Mouse (Mus musculus): ENCODE measurements around the gene Ccdc186. TPM values are rescaled to one million over a fixed set of nuclear protein-coding genes. Genes with fewer than 3 reads are reported as not detected.

Ccdc186 gene
- 27.0 and 28.8 TPM in 2 replicates for polyA plus RNA-seq (2016; fragmentation: Nextera tagmentation; extraction: Ambion mirVana)

GRCm38 (mm10) chr19:56821798-56822447 lies at the start of gene Ccdc186:
Gene Ccdc186, minus strand, starts transcription at chr19:56822190.
- Histone ChIP-seq H3K9me3 (no peaks in the 10 kb centered on the region), H3K4me3 (peak within 1 kb of the TSS; percentile 74), H3K4me1 (peaks cover 25% of the 10 kb centered on the region), H3K27ac (replicated peaks) (peak within 1 kb of the TSS; percentile 85), H3K9ac (replicated peaks) (peak within 1 kb of the TSS; percentile 91), H3K4me2 (replicated peaks) (peak within 1 kb of the TSS; percentile 80), H3K36me3 (no peaks in the 10 kb centered on the region), H3K27me3 (peaks cover 17% of the 10 kb centered on the region)
- WGBS, result under 1% methylated on average over 78 of the region's 79 CpGs
- peak; percentile 97 for ATAC-seq (ENCODE audit: low FRiP score, low read depth)

GRCm38 (mm10) chr19:56867701-56868100 lies 45.7 kb upstream of the Ccdc186 start:
- Histone ChIP-seq H3K9me3 (no peaks in the 10 kb centered on the region), H3K9ac (replicated peaks) (no peak overlapping the region), H3K4me2 (replicated peaks) (no peak overlapping the region), H3K4me3 (no peak overlapping the region), H3K4me1 (no peaks in the 10 kb centered on the region), H3K27ac (replicated peaks) (no peak overlapping the region), H3K36me3 (no peaks in the 10 kb centered on the region), H3K27me3 (peaks cover 22% of the 10 kb centered on the region)
- ATAC-seq (ENCODE audit: low FRiP score, low read depth), result no peak
- WGBS, result 79% methylated on average over 4 of the region's 4 CpGs

GRCm38 (mm10) chr19:56856455-56856854 lies 34.5 kb upstream of the Ccdc186 start:
- no peak overlapping the region for H3K9ac ChIP-seq (replicated peaks)
- no peaks in the 10 kb centered on the region for H3K27me3 ChIP-seq
- H3K36me3 ChIP-seq, result no peaks in the 10 kb centered on the region
- H3K4me1 ChIP-seq, result no peaks in the 10 kb centered on the region
- WGBS, result 58% methylated on average over 5 of the region's 5 CpGs
- H3K4me3 ChIP-seq, result no peak overlapping the region
- ATAC-seq (ENCODE audit: low FRiP score, low read depth), result no peak
- H3K9me3 ChIP-seq, result no peaks in the 10 kb centered on the region
- H3K4me2 ChIP-seq (replicated peaks), result no peak overlapping the region
- H3K27ac ChIP-seq (replicated peaks), result no peak overlapping the region

GRCm38 (mm10) chr19:56852590-56852989 lies 30.6 kb upstream of the Ccdc186 start:
- H3K9me3 ChIP-seq, result no peaks in the 10 kb centered on the region

GRCm38 (mm10) chr19:56842974-56843373 lies 21.0 kb upstream of the Ccdc186 start:
- H3K9me3 ChIP-seq, result peaks cover 4% of the 10 kb centered on the region; the same call in 1 of the 2 replicates
- ATAC-seq (ENCODE audit: low FRiP score, low read depth), result no peak
- no peak overlapping the region for H3K4me3 ChIP-seq
- no peaks in the 10 kb centered on the region for H3K36me3 ChIP-seq
- H3K4me1 ChIP-seq, result no peaks in the 10 kb centered on the region
- H3K9ac ChIP-seq (replicated peaks), result no peak overlapping the region
- 85% methylated on average over 12 of the region's 12 CpGs for WGBS
- no peak overlapping the region for H3K4me2 ChIP-seq (replicated peaks)
- H3K27ac ChIP-seq (replicated peaks), result no peak overlapping the region
- no peaks in the 10 kb centered on the region for H3K27me3 ChIP-seq

More at GRCm38 (mm10) chr19:56852590-56852989, 30.6 kb upstream of the Ccdc186 start:
- H3K4me3 ChIP-seq, result no peak overlapping the region
- no peak overlapping the region for H3K27ac ChIP-seq (replicated peaks)
- H3K9ac ChIP-seq (replicated peaks), result no peak overlapping the region
- H3K4me2 ChIP-seq (replicated peaks), result no peak overlapping the region
- no peaks in the 10 kb centered on the region for H3K27me3 ChIP-seq
- no peak for ATAC-seq (ENCODE audit: low FRiP score, low read depth)
- no peaks in the 10 kb centered on the region for H3K4me1 ChIP-seq
- H3K36me3 ChIP-seq, result no peaks in the 10 kb centered on the region

- Histone ChIP-seq H3K4me3 (no peak overlapping the region), H3K27me3 (no peaks in the 10 kb centered on the region), H3K4me1 (0 out of 2 replicates have a peak, but pooled peaks cover 3% of the 10 kb centered on the region), H3K36me3 (no peaks in the 10 kb centered on the region), H3K9ac (replicated peaks) (no peak overlapping the region), H3K9me3 (no peaks in the 10 kb centered on the region), H3K27ac (replicated peaks) (no peak overlapping the region), H3K4me2 (replicated peaks) (no peak overlapping the region)
- no peak for ATAC-seq (ENCODE audit: low FRiP score, low read depth)
- 75% methylated on average over 17 of the region's 17 CpGs for WGBS
Observed at GRCm38 (mm10) chr19:56838942-56839706, 17.1 kb upstream of the Ccdc186 start.

- H3K9ac ChIP-seq (replicated peaks), result no peak overlapping the region
Observed at GRCm38 (mm10) chr19:56835340-56835739, 13.3 kb upstream of the Ccdc186 start.

GRCm38 (mm10) chr19:56830163-56830562 lies 8.2 kb upstream of the Ccdc186 start:
- H3K9ac ChIP-seq (replicated peaks), result no peak overlapping the region
- H3K4me1 ChIP-seq, result no peaks in the 10 kb centered on the region
- H3K27ac ChIP-seq (replicated peaks), result no peak overlapping the region
- H3K4me2 ChIP-seq (replicated peaks), result no peak overlapping the region
- no peaks in the 10 kb centered on the region for H3K9me3 ChIP-seq
- H3K27me3 ChIP-seq, result peaks cover 12% of the 10 kb centered on the region
- ATAC-seq (ENCODE audit: low FRiP score, low read depth), result no peak
- no peak overlapping the region for H3K4me3 ChIP-seq
- 91% methylated on average over 4 of the region's 4 CpGs for WGBS
- no peaks in the 10 kb centered on the region for H3K36me3 ChIP-seq

More at GRCm38 (mm10) chr19:56835340-56835739, 13.3 kb upstream of the Ccdc186 start:
- Histone ChIP-seq H3K27me3 (no peaks in the 10 kb centered on the region), H3K9me3 (no peaks in the 10 kb centered on the region), H3K4me2 (replicated peaks) (no peak overlapping the region), H3K36me3 (no peaks in the 10 kb centered on the region), H3K4me3 (no peak overlapping the region), H3K27ac (replicated peaks) (no peak overlapping the region), H3K4me1 (0 out of 2 replicates have a peak, but pooled peaks cover 3% of the 10 kb centered on the region)
- 53% methylated on average over 9 of the region's 9 CpGs for WGBS
- no peak for ATAC-seq (ENCODE audit: low FRiP score, low read depth)

GRCm38 (mm10) chr19:56829267-56829666 lies 7.3 kb upstream of the Ccdc186 start:
- Histone ChIP-seq H3K4me3 (no peak overlapping the region), H3K4me1 (no peaks in the 10 kb centered on the region), H3K27me3 (peaks cover 13% of the 10 kb centered on the region), H3K36me3 (no peaks in the 10 kb centered on the region), H3K9ac (replicated peaks) (no peak overlapping the region), H3K9me3 (no peaks in the 10 kb centered on the region), H3K4me2 (replicated peaks) (no peak overlapping the region), H3K27ac (replicated peaks) (no peak overlapping the region)
- WGBS, result 89% methylated on average over 9 of the region's 9 CpGs
- ATAC-seq (ENCODE audit: low FRiP score, low read depth), result no peak

- no peak overlapping the region for H3K4me3 ChIP-seq
Observed at GRCm38 (mm10) chr19:56828305-56828704, 6.3 kb upstream of the Ccdc186 start.

GRCm38 (mm10) chr19:56826047-56826631 lies 4.1 kb upstream of the Ccdc186 start, which contains the start of gene Tdrd1:
Gene Tdrd1, plus strand, starts transcription at chr19:56826209.
- 57% methylated on average over 39 of the region's 44 CpGs for WGBS
- no peak within 1 kb of the TSS for H3K4me3 ChIP-seq
- no peaks in the 10 kb centered on the region for H3K9me3 ChIP-seq
- H3K4me1 ChIP-seq, result peaks cover 2% of the 10 kb centered on the region; the same call in 1 of the 2 replicates
- H3K27me3 ChIP-seq, result peaks cover 17% of the 10 kb centered on the region
- H3K9ac ChIP-seq (replicated peaks), result no peak within 1 kb of the TSS
- no peak within 1 kb of the TSS for H3K27ac ChIP-seq (replicated peaks)
- H3K36me3 ChIP-seq, result no peaks in the 10 kb centered on the region
- H3K4me2 ChIP-seq (replicated peaks), result peak within 1 kb of the TSS; percentile 32
- ATAC-seq (ENCODE audit: low FRiP score, low read depth), result no peak

More at GRCm38 (mm10) chr19:56828305-56828704, 6.3 kb upstream of the Ccdc186 start:
- WGBS, result 91% methylated on average over 11 of the region's 11 CpGs
- Histone ChIP-seq H3K36me3 (no peaks in the 10 kb centered on the region), H3K4me2 (replicated peaks) (no peak overlapping the region), H3K9ac (replicated peaks) (no peak overlapping the region), H3K27me3 (peaks cover 17% of the 10 kb centered on the region), H3K9me3 (no peaks in the 10 kb centered on the region), H3K4me1 (no peaks in the 10 kb centered on the region), H3K27ac (replicated peaks) (no peak overlapping the region)
- ATAC-seq (ENCODE audit: low FRiP score, low read depth), result no peak

GRCm38 (mm10) chr19:56822448-56822836 lies 452 bp upstream of the Ccdc186 start:
- peak overlapping the region; percentile 74 for H3K4me3 ChIP-seq
- H3K9ac ChIP-seq (replicated peaks), result peak overlapping the region; percentile 51; the same call in 1 of the 2 replicates
- ATAC-seq (ENCODE audit: low FRiP score, low read depth), result peak; percentile 23
- H3K27me3 ChIP-seq, result peaks cover 17% of the 10 kb centered on the region
- H3K27ac ChIP-seq (replicated peaks), result no peak overlapping the region
- H3K9me3 ChIP-seq, result no peaks in the 10 kb centered on the region
- WGBS, result 19% methylated on average over 10 of the region's 10 CpGs
- peak overlapping the region; percentile 80 for H3K4me2 ChIP-seq (replicated peaks)
- H3K36me3 ChIP-seq, result no peaks in the 10 kb centered on the region
- H3K4me1 ChIP-seq, result peaks cover 25% of the 10 kb centered on the region

Data from midbrain, embryonic 12.5 days (tissue).